Mouse (Mus musculus): ENCODE measurements around the gene Sh3rf3. TPM values are rescaled to one million over a fixed set of nuclear protein-coding genes. Genes with fewer than 3 reads are reported as not detected.

The Sh3rf3 gene
- total RNA-seq, 2 experiments from 2014 or later = 29.2 to 32.6 TPM

- no peak for DNase-seq (ENCODE audit: low spot score in 2 of 2)
Observed at GRCm38 (mm10) chr10:58915301-58916245, 102.4 kb downstream of the Sh3rf3 start.

GRCm38 (mm10) chr10:58921643-58922188 is 108.6 kb downstream of the Sh3rf3 start:
- DNase-seq (ENCODE audit: low spot score in 2 of 2) = no peak

- DNase-seq (ENCODE audit: low spot score in 2 of 2) = no peak
Observed at GRCm38 (mm10) chr10:58922216-58922829, 109.2 kb downstream of the Sh3rf3 start.

- no peak for DNase-seq (ENCODE audit: low spot score in 2 of 2)
Observed at GRCm38 (mm10) chr10:58922993-58923392, 109.8 kb downstream of the Sh3rf3 start.

- peak in 1 of 2 experiments; percentile 54 for DNase-seq (ENCODE audit: low spot score in 2 of 2)
Observed at GRCm38 (mm10) chr10:58926578-58926977, 113.4 kb downstream of the Sh3rf3 start.

GRCm38 (mm10) chr10:58928952-58929442 is 115.8 kb downstream of the Sh3rf3 start:
- DNase-seq (ENCODE audit: low spot score in 2 of 2) = no peak

- peak in 1 of 2 experiments; percentile 17 for DNase-seq (ENCODE audit: low spot score in 2 of 2)
Observed at GRCm38 (mm10) chr10:58932151-58932773, 119.1 kb downstream of the Sh3rf3 start.

GRCm38 (mm10) chr10:58935606-58936005 is 122.4 kb downstream of the Sh3rf3 start:
- DNase-seq (ENCODE audit: low spot score in 2 of 2) = peak in 1 of 2 experiments; percentile 21

GRCm38 (mm10) chr10:58936441-58936860 is 123.3 kb downstream of the Sh3rf3 start:
- DNase-seq (ENCODE audit: low spot score in 2 of 2) = peak in 1 of 2 experiments; percentile 69

- DNase-seq (ENCODE audit: low spot score in 2 of 2) = peak in 1 of 2 experiments; percentile 38
Observed at GRCm38 (mm10) chr10:58937521-58937920, 124.4 kb downstream of the Sh3rf3 start.

GRCm38 (mm10) chr10:58942819-58943218 is 129.7 kb downstream of the Sh3rf3 start:
- no peak for DNase-seq (ENCODE audit: low spot score in 2 of 2)

GRCm38 (mm10) chr10:58943661-58944400 is 130.7 kb downstream of the Sh3rf3 start:
- DNase-seq (ENCODE audit: low spot score in 2 of 2) = no peak

- DNase-seq (ENCODE audit: low spot score in 2 of 2) = peak in 1 of 2 experiments; percentile 58
Observed at GRCm38 (mm10) chr10:58944930-58945329, 131.8 kb downstream of the Sh3rf3 start.

GRCm38 (mm10) chr10:58949770-58950638 is 136.8 kb downstream of the Sh3rf3 start:
- no peak for DNase-seq (ENCODE audit: low spot score in 2 of 2)

GRCm38 (mm10) chr10:58960193-58960592 is 147.0 kb downstream of the Sh3rf3 start:
- DNase-seq (ENCODE audit: low spot score in 2 of 2) = no peak

GRCm38 (mm10) chr10:58968236-58968635 is 155.1 kb downstream of the Sh3rf3 start:
- no peak for DNase-seq (ENCODE audit: low spot score in 2 of 2)

- DNase-seq (ENCODE audit: low spot score in 2 of 2) = no peak
Observed at GRCm38 (mm10) chr10:58969351-58969750, 156.2 kb downstream of the Sh3rf3 start.

GRCm38 (mm10) chr10:58972115-58972514 is 159.0 kb downstream of the Sh3rf3 start:
- DNase-seq (ENCODE audit: low spot score in 2 of 2) = no peak

- no peak for DNase-seq (ENCODE audit: low spot score in 2 of 2)
Observed at GRCm38 (mm10) chr10:58974138-58974537, 161.0 kb downstream of the Sh3rf3 start.
